Mouse (Mus musculus) olfactory bulb, adult 2 months (tissue): ENCODE data around the gene Pcp2.

Source experiments
- CTCF ChIP-seq: fragments of 200-500 bp; IDR thresholded peaks from 2 replicates; pipeline ENCODE4 v1.5.1; 2012; ENCODE audit warnings: low read depth, mild to moderate bottlenecking, low read length, moderate library complexity; ENCODE audit not compliant: insufficient read depth
- POLR2A ChIP-seq: fragments of 200-500 bp; IDR thresholded peaks from 2 replicates; pipeline ENCODE4 v1.6.1; 2012; ENCODE audit warnings: mild to moderate bottlenecking, low read depth, low read length, moderate library complexity; ENCODE audit not compliant: insufficient read depth

DNA sequence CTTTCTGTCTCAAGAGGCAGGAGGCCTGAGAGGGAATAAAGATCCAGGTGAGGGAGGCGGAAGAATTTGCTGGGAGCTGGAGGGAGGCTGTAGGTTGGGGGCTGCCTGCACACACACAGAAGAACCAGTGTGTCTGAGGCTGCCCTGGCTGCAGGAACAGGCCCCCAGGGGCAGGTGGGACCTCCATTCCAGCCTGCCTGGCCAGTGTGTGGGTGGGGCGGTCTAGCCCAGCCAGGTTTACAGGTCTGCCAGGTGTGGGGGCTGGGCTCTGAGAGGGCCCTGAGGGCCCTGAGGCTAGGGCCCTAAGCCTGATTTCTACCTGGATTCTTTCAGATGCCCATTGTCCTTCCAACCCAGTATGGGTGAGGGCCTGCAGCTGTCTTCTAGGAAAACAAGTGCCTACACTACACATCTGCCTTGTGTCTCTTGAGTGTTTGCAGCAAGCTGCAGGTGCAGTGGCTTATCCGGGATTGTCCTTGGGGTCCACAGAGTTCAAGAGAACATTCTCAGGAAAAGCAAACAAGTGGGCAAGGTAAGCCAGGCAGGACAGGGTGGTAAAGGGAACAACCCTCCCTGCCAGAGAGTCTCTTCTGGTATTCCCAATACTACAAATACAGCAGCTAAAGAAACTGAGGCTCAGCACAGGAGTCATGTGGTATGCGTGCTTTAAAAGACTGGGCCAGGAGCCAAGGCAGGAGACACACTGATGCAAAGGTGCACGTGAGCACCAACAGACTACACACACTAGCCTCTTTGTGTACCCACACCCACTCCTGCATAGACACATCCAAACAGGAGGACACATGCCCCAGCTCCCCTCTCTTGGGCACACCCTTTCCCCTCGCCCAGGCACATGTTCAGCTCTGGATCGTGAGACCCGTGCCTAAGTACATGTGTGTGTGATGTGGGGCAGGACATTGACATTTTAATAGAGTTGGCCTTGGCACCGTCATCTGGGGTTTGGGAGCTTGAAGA, 45.7 kb downstream of the Pcp2 start:
- TF ChIP-seq CTCF = no peak
- TF ChIP-seq POLR2A = no peak
